Mouse (Mus musculus) MEL-GATA-1-ER (cell line): ENCODE data around the gene Slc38a11.

Experiments
- DNase-seq: peaks from one replicate; pipeline ENCODE4 v3.0.0-alpha.2; 2012; ENCODE audit warnings: low read depth; ENCODE audit errors: extremely low read depth

Gene Slc38a11

GRCm38 (mm10) chr2:65331321-65331720 is 32.5 kb downstream of the Slc38a11 start:
- DNase-seq = peak; percentile 3

DNA sequence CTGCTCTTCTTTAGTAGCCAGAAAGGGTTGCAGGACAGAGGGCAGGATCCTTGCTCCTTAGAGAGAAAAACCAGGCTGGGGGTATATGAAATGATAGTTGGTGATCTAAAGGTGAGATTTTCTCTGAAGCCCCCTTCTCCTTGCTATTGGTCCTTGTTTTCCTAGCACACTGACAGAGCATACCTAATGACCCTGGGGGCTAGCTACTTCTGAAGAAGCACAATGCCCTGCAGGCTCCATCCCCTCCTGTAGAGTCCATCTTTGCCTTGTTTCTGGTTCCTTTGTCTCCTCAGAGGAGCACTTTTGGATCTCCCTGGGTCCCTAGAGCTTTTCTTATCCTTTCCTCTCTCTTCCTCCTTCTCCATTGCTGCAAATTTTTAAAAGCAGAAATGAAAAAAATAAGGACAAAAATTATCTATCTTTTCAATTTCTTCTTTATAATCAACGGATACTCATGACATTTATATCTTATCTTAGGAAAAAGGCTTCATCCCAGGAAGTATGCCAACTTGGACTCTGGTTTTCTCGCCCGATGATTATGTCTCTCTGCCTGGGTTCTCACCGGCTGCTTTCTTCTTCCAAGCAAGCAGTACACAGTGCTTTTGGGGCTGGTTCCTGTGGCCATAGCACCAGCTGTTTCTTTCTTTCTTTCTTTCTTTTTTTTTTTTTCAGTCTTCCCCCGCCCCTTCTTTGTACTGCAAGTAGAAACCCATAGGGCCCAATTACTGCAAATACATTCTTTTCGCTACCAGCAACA is 41.7 kb downstream of the Slc38a11 start:
- DNase-seq = no peak

GRCm38 (mm10) chr2:65320975-65321374 is 42.9 kb downstream of the Slc38a11 start:
- DNase-seq = no peak

DNA sequence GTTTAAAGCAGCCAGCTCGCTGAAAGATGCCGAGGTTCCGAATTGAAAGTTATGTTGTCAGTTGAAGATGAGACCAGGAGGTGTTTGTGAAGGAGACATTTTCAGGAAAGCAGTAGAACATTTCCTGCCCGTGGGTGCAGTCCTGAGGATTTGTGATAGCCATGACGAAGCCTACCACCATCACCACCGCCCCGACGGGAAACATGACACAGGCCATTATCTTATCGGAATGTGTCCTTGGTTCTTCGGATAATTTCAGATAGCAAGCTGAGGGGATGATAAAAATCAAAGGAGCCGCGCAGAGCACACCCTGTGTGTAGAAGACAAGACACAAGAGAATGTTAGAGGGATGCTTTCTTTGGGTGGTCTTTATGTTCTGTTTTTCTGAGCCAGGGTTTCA is 47.1 kb downstream of the Slc38a11 start:
- DNase-seq = no peak

DNA sequence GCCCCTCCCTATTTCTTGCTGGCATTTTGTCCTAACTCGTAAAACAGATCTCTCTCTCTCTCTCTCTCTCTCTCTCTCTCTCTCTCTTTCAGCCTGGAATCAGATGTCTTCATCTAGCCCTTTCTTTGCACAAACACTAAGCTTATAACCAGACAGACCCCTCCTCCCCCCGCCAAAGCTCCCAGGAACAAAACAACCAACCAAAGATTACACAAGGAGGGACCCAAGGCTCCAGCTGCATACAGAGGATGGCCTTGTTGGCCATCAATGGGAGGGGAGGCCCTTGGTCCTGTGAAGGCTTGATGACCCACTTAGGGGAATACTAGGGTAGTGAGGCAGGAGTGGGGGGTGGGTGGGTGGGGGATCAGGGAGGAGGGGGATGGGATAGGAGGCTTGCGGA is 52.6 kb downstream of the Slc38a11 start:
- DNase-seq = no peak

DNA sequence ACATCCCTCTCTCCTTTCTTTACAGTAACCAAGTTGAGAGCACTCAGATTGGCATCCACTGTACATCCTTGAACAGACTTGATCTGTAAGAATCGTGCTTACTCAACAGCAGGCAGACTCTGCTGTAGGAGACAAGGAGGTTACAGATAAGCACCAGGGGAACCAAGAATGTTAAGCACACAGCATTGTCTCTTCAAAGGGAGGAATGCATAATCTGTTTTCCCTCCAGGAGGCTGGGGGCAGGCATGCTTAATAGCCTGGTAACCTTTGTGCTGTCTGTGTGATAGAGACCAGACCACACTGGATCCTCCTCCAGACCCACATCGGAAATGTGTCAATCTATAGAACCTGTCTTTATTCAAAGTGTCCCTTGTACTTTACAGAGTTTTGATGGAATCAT is 67.3 kb downstream of the Slc38a11 start:
- no peak for DNase-seq

DNA sequence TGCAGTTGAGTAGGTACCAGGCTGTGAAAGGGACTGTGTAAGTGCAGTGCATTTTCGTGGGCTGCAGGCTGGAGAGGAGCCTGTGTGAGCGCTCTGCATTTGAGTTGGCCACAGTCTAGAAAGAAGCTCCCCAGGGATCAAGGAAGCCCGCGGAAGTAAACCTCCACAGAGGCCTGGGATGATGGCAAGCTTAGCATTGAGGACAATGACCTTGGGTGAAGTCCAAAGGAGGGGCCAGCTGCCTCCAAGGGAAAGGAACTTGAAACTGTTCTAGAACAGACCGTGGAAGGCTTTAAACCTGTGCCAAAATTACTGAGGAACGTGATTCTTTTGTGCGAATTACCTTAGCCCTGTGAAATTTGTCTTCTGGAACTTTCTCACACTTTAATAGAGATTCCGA is 69.7 kb downstream of the Slc38a11 start:
- no peak for DNase-seq

- DNase-seq = no peak
Measured at GRCm38 (mm10) chr2:65293411-65293810, 70.4 kb downstream of the Slc38a11 start.

- DNase-seq = no peak
Measured at GRCm38 (mm10) chr2:65289721-65290120, 74.1 kb downstream of the Slc38a11 start.

DNA sequence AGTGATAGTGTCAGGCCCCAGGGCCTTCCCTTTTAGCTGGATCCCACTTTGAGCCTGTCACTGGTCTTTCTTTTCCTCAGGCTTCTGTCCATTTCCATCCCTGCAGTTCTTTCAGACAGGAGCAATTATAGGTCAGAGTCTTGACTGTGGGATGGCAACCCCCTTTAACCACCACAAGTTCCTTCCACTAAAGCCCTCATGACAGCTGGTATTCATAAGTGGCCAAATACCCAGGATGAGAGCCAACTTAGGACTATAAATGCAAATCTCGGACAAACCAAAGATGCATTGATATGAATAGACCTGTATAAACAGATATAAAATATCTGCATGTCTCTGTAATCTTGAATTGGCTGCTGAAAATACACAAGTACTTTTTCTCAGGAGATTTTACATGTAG is 75.1 kb downstream of the Slc38a11 start:
- no peak for DNase-seq

DNA sequence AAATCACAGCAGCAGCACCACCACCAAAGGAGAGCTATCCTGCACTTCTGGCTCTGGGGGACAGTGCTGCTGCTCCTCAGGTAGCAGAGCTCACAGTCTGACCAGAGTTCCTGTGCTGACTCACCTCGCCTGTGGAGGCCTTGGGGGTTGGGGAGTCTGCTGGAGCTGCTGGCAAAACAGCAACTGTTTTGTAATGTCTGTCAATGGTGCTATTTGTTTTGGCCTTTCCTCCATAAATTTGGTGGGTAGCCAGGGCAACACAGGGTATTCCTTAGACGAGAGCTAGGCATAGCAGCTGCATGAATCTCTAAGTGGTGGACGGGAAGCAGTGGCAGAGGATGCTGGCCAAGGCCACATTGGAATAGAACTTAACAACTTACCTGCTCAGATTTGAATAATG is 78.5 kb downstream of the Slc38a11 start:
- DNase-seq = no peak

DNA sequence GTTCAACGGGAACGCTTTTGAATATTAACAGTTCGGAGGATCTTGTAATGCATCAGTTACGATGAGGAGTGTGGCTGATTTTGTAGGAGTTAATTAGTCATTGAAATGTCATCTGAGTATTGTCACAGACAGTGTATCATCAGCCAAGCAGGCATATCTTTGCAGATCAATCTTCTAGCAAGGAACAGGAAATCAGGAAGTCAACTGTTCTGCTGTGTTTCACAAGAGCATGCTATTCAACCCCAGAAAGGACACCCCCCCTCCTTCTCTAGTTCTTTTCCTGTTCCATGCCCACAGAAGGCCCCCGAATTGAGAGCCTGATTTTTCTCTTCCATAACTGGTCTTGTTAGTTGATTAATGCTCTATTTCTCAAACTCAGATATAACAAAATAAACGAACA is 80.9 kb downstream of the Slc38a11 start:
- no peak for DNase-seq

GRCm38 (mm10) chr2:65279029-65279690 is 84.7 kb downstream of the Slc38a11 start:
- no peak for DNase-seq

DNA sequence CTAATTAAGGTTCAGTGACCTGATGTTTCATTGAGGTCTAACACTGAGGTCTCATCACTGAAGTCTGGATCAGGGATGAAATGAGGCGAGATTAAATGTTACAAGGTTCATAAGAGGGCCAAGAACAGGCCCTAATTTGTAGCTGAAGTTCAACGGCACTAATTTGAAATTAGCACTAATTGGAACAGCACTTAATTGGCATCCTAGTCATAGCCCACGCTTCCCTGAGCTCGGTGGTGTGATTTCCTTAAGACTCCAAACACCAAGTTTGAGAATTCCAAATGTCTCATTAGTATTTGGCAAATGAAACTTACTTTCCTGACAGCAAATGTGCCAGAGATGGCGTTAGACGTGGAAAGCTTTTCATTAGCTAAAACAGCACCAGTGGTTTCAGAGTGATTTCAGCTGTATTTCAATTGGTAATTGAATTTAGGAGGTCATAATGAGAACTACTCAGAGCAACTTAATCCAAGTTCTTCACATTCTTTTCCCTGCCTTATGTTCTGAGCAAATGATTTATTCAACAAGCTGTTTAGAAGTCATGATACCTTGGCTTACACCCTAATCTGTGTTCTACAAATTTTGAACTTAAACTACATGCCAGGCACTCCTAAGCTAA is 88.3 kb downstream of the Slc38a11 start:
- no peak for DNase-seq

DNA sequence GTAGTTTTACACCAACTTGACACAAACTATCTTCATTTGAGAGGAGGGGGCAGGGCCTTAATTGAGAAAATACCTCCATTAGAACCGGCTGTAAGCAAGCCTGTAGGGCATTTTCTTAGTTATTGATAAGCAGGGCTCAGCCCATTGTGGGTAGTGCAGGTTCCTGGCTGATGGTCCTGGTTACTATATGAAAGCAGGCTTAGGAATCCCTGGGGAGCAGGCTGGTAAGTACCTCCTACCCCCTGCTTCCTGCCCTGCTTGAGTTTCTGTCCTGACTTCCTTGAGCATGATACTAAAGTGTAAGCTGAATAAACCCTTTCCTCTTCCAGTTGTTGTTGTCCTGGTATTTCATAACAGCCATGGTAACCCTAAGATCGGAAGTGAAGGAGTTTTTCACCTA is 89.9 kb downstream of the Slc38a11 start:
- DNase-seq = no peak

- DNase-seq = no peak
Measured at GRCm38 (mm10) chr2:65268731-65269130, 95.1 kb downstream of the Slc38a11 start.

DNA sequence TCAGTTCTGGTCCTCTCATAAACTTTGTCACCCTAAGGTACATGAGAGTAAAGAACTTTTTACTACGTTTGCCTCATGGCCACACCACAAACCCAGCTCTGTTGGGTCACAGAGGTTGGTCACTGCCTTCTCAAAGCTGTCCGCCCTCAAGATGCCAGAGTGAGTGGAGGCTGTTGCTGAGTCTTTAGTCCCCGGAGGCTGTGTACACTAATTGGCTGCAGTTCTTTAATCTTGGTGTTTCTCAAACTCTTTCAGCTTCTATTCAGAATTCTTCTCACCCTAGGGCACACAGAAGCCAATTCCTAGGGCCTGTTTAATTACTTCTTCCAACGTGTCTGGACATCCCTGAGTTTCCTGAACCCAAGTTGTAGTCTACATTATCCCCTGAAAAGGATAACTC is 96.0 kb downstream of the Slc38a11 start:
- no peak for DNase-seq

DNA sequence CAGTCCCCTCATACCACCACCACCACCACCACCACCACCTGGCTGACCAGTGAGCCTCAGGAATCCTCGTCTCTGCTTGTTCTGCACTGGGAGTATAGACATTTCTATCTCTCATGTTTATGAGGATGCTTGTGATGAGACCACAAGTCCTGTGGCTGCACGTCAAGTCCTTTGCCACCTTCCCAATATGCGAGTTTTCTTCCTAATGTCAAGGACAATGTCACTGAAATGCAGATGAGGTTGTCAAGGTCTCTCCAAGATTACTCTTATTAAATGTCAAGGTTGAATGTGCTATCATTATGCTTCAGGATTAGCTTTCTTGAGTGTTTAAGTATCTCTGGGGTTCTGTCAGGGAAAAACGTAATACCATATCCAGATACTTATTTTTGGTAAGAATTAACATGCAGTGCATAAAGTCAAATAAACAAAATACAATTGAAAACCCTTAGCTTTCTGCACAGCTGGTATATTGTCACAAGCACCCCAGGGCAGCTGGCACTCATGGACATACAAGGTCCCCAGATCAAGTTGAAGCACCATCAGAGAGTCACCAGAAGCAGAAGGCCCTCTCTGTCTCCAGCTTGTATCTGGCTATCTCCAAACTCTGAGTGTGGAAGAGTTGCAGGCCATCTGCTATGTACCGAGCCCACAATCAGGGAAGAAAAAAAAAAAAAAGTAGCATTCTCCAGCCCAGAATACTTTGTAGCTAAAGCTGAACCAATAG is 97.1 kb downstream of the Slc38a11 start:
- no peak for DNase-seq
